Mouse (Mus musculus): Measurements from ENCODE around the gene 1700020N15Rik.
"Not testable (repeated sequence)": the region's sequence is repeated elsewhere in the genome, so short reads cannot be mapped to it uniquely, and the experiment has no call there.

Gene 1700020N15Rik

GRCm38 (mm10) chrX:69945000-69945399 lies at the start of gene 1700020N15Rik:
1700020N15Rik (plus strand) TSS chrX:69945300.
- not testable (repeated sequence) for DNase-seq (ENCODE audit: low spot score)

GRCm38 (mm10) chrX:69976790-69977579 lies 31.9 kb downstream of the 1700020N15Rik start:
- no peak for DNase-seq (ENCODE audit: low spot score)

All from urinary bladder, postnatal 14 days (tissue).